Mouse (Mus musculus) ES-E14 (cell line): ENCODE measurements around the gene Vps52.

Source experiments
- CHD2 ChIP-seq: IDR thresholded peaks from 2 replicates; pipeline ENCODE4 v1.6.1; 2014; ENCODE audit warnings: mild to moderate bottlenecking, low read depth, low read length, inconsistent platforms
- HCFC1 ChIP-seq: IDR thresholded peaks from 2 replicates; pipeline ENCODE4 v1.6.1; 2012; ENCODE audit warnings: low read length, inconsistent platforms, borderline replicate concordance; ENCODE audit not compliant: insufficient read depth
- MAFK ChIP-seq: IDR thresholded peaks from 2 replicates; pipeline ENCODE4 v1.6.1; 2014; ENCODE audit warnings: mild to moderate bottlenecking, low read depth, low read length, inconsistent platforms; ENCODE audit not compliant: insufficient read depth
- ZC3H11A ChIP-seq: IDR thresholded peaks from 2 replicates; pipeline ENCODE4 v1.6.1; 2012; ENCODE audit warnings: low read depth, mild to moderate bottlenecking, inconsistent platforms, low read length, borderline replicate concordance
- ZNF384 ChIP-seq: IDR thresholded peaks from 2 replicates; pipeline ENCODE4 v1.6.1; 2012; ENCODE audit warnings: low read depth, low read length, inconsistent platforms

DNA sequence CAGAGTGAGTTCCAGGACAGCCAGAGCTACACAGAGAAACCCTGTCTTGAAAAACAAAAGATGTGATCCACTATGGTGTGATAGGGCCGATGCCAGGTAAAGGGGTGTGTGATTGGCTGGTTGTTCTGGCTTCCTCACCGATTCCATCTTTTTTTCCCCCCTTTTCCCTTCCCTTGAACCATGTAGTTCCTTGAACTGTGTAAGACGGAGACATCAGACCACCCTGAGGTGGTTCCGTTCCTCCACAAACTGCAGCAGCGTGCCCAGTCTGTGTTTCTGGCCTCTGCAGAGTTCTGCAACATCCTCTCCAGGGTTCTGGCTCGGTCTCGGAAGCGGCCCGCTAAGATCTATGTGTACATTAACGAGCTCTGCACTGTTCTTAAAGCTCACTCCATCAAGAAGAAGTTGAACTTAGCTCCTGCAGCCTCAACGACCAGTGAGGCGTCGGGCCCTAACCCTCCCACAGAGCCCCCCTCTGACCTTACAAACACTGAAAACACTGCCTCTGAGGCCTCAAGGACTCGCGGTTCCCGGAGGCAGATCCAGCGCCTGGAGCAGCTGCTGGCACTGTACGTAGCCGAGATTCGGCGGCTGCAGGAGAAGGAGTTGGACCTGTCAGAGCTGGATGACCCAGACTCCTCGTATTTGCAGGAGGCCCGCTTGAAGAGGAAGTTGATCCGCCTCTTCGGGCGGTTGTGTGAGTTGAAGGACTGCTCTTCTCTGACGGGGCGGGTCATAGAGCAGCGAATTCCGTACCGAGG is 44.4 kb upstream of the Vps52 start:
- no peak for TF ChIP-seq ZNF384
- TF ChIP-seq CHD2 = no peak
- no peak for TF ChIP-seq ZC3H11A
- no peak for TF ChIP-seq MAFK
- TF ChIP-seq HCFC1 = no peak
